Mouse (Mus musculus): Measurements from ENCODE around the gene 2310050C09Rik. TPM values are rescaled to one million over a fixed set of nuclear protein-coding genes. Genes with fewer than 3 reads are reported as not detected.

Gene 2310050C09Rik
- not detected in 2 replicates for total RNA-seq (2015; ENCODE audit: low replicate concordance)
- not detected in 2 replicates for total RNA-seq (2017; ENCODE audit: low replicate concordance)

DNA sequence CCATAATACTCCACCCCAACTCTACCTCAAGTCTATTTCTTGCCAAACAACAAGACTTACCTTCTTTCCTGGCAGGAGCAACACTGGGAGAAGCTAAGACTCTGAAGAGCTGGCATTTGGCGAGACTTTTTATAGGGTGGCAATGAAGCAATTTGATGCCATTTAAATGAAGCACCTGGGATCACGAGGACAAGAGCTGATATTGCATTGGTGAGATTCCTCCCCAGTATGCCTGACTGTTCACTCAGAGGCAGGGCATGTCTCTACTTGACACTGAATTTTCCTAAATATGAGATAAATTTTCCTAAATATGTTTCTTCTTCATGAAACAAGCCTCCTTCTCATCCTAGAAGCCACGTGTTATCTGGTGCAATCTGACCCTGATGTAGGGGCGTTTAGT, at the start of gene 2310050C09Rik:
2310050C09Rik (minus strand) TSS at position 101 of the 400 bp plus-strand sequence.
- ATAC-seq (replicated peaks; ENCODE audit: low FRiP score, poor library complexity, severe bottlenecking), result no peak

- no peak for ATAC-seq (replicated peaks; ENCODE audit: low FRiP score, poor library complexity, severe bottlenecking)
Observed at GRCm38 (mm10) chr3:92907571-92907970, 37.6 kb upstream of the 2310050C09Rik start.

GRCm38 (mm10) chr3:92905182-92905581, 35.2 kb upstream of the 2310050C09Rik start:
- no peak for ATAC-seq (replicated peaks; ENCODE audit: low FRiP score, poor library complexity, severe bottlenecking)

DNA sequence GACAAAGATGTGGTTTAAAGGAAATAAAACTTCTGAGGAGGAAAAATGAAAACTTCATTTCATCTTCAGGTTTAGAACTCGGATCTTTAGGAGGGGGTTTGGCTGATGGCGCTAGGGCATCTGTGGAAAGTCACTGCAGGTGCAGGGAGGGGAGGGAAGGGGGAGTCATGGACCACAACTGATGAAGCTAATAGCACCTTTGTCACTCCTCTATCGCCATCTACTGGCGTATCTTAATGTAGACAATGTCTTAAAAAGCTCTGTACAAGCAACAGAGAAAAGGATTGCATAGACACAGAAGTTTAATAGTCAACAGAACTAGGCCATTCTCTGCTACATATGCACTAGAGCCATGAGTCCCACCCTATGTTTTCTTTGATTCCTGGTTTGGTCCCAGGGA, 33.6 kb upstream of the 2310050C09Rik start:
- no peak for ATAC-seq (replicated peaks; ENCODE audit: low FRiP score, poor library complexity, severe bottlenecking)

DNA sequence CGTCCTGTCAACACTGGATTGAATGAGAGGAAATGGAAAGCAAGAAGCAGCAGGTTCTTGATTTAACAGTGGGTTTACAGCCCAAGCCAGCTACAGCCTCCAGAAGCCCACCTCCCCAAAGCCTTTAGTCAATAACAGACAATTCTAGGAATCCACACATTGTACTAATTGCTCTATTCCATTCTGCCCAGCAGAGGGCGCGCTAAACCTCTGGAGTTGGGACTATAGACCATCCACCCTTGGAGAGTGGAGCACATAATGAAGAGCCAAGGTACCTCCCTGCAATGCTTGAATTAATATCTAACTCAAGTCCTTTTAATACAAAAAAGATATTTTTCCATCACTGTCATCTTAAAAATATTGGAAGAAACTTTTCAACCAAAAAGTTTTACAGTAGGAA, 33.0 kb upstream of the 2310050C09Rik start:
- no peak for ATAC-seq (replicated peaks; ENCODE audit: low FRiP score, poor library complexity, severe bottlenecking)

- no peak for ATAC-seq (replicated peaks; ENCODE audit: low FRiP score, poor library complexity, severe bottlenecking)
Observed at GRCm38 (mm10) chr3:92894489-92894888, 24.5 kb upstream of the 2310050C09Rik start.

- no peak for ATAC-seq (replicated peaks; ENCODE audit: low FRiP score, poor library complexity, severe bottlenecking)
Observed at GRCm38 (mm10) chr3:92894063-92894462, 24.0 kb upstream of the 2310050C09Rik start.

DNA sequence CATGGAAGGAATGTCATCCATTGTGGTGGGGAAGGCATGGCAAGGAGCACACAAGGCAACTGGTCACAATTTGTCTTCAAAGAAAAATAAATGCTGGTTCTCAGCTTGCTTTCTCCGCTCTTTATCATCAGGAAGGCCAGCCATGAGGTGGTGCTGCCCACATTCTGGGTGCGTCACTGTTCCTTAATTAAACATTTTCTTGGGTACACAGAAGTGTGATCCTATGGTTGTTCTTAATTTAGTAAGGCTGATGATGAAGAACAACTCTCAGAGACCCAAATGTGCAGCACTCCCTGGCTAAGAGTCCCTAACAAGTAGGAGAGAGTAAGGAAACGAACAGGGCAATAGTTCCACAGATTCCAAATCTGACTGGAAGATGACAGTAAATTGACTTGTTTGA, 4.2 kb upstream of the 2310050C09Rik start:
- no peak for ATAC-seq (replicated peaks; ENCODE audit: low FRiP score, poor library complexity, severe bottlenecking)

DNA sequence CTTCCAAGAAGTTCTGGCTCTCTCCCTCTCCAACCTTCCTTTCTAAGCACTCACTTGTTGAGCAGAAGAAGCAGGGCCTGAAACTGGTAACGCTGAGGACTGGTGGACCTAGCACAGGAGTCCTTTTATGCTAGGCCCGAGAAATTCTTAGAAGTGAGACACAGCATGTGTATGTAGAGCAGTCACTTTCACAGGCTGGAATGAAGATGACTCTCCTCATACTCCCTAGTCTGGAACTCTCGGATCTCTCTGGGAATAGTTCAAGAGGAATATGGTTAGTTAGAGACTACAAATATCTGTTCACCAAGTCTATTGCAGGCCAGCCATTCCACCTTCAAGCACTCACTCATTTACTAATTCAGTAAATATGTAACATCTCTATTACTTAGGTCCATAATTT, 18.8 kb downstream of the 2310050C09Rik start, which contains the start of gene Lce1l:
Lce1l (minus strand) TSS at position 101 of the 400 bp plus-strand sequence.
- no peak for ATAC-seq (replicated peaks; ENCODE audit: low FRiP score, poor library complexity, severe bottlenecking)

DNA sequence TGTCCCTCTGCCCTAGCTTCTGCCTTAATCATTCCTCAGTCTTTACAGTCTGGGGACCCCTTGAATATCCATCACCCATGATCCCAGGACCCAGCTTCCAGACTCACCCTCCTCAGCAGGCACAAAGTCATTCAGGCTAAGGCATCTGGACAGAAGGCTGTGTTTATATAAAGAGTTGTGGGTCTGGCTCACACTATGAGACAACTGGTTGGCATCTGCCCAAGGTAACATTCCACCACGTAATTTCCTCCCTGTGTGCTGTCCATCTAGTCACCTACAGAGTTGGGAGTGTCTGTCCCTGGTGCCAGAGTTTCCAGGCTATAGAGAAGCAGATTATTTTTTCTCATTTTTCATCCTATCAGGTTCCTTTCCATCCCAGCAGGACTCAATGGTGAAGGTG, 42.9 kb downstream of the 2310050C09Rik start, which contains the start of gene Kprp:
Kprp (minus strand) TSS at position 140 of the 400 bp plus-strand sequence.
- no peak for ATAC-seq (replicated peaks; ENCODE audit: low FRiP score, poor library complexity, severe bottlenecking)

GRCm38 (mm10) chr3:92825808-92826207, 44.2 kb downstream of the 2310050C09Rik start:
- no peak for ATAC-seq (replicated peaks; ENCODE audit: low FRiP score, poor library complexity, severe bottlenecking)

Other genes with a start within 250 kb of the 2310050C09Rik start
- gene Lce6a, start 248.6 kb downstream of the 2310050C09Rik start, total RNA-seq (2015; ENCODE audit: low replicate concordance), result not detected in 2 replicates
- gene Lce6a, start 248.6 kb downstream of the 2310050C09Rik start, total RNA-seq (2017; ENCODE audit: low replicate concordance), result not detected in 2 replicates
- gene Lce1a1, start 221.9 kb downstream of the 2310050C09Rik start, total RNA-seq (2015; ENCODE audit: low replicate concordance), result not detected in 2 replicates
- not detected in 2 replicates for gene Lce1a1, start 221.9 kb downstream of the 2310050C09Rik start, total RNA-seq (2017; ENCODE audit: low replicate concordance)
- not detected in 2 replicates for gene Lce1b, start 213.3 kb downstream of the 2310050C09Rik start, total RNA-seq (2015; ENCODE audit: low replicate concordance)
- gene Lce1b, start 213.3 kb downstream of the 2310050C09Rik start, total RNA-seq (2017; ENCODE audit: low replicate concordance), result not detected in 2 replicates
- gene Lce1a2, start 199.9 kb downstream of the 2310050C09Rik start, total RNA-seq (2015; ENCODE audit: low replicate concordance), result not detected in 2 replicates
- gene Lce1a2, start 199.9 kb downstream of the 2310050C09Rik start, total RNA-seq (2017; ENCODE audit: low replicate concordance), result not detected in 2 replicates
- gene Lce1c, start 191.0 kb downstream of the 2310050C09Rik start, total RNA-seq (2015; ENCODE audit: low replicate concordance), result not detected in 2 replicates
- not detected in 2 replicates for gene Lce1c, start 191.0 kb downstream of the 2310050C09Rik start, total RNA-seq (2017; ENCODE audit: low replicate concordance)
- gene Lce1d, start 183.0 kb downstream of the 2310050C09Rik start, total RNA-seq (2015; ENCODE audit: low replicate concordance), result not detected in 2 replicates
- gene Lce1d, start 183.0 kb downstream of the 2310050C09Rik start, total RNA-seq (2017; ENCODE audit: low replicate concordance), result not detected in 2 replicates
- not detected in 2 replicates for gene Lce1e, start 161.1 kb downstream of the 2310050C09Rik start, total RNA-seq (2015; ENCODE audit: low replicate concordance)
- gene Lce1e, start 161.1 kb downstream of the 2310050C09Rik start, total RNA-seq (2017; ENCODE audit: low replicate concordance), result not detected in 2 replicates
- not detected in 2 replicates for gene Lce1f, start 149.9 kb downstream of the 2310050C09Rik start, total RNA-seq (2015; ENCODE audit: low replicate concordance)
- gene Lce1f, start 149.9 kb downstream of the 2310050C09Rik start, total RNA-seq (2017; ENCODE audit: low replicate concordance), result not detected in 2 replicates
- not detected in 2 replicates for gene Gm38119, start 131.1 kb downstream of the 2310050C09Rik start, total RNA-seq (2015; ENCODE audit: low replicate concordance)
- not detected in 2 replicates for gene Gm38119, start 131.1 kb downstream of the 2310050C09Rik start, total RNA-seq (2017; ENCODE audit: low replicate concordance)
- gene Lce1g, start 117.9 kb downstream of the 2310050C09Rik start, total RNA-seq (2015; ENCODE audit: low replicate concordance), result not detected in 2 replicates
- not detected in 2 replicates for gene Lce1g, start 117.9 kb downstream of the 2310050C09Rik start, total RNA-seq (2017; ENCODE audit: low replicate concordance)
- gene Lce1h, start 105.2 kb downstream of the 2310050C09Rik start, total RNA-seq (2015; ENCODE audit: low replicate concordance), result not detected in 2 replicates
- gene Lce1h, start 105.2 kb downstream of the 2310050C09Rik start, total RNA-seq (2017; ENCODE audit: low replicate concordance), result not detected in 2 replicates
- gene Lce1i, start 91.3 kb downstream of the 2310050C09Rik start, total RNA-seq (2015; ENCODE audit: low replicate concordance), result not detected in 2 replicates
- gene Lce1i, start 91.3 kb downstream of the 2310050C09Rik start, total RNA-seq (2017; ENCODE audit: low replicate concordance), result not detected in 2 replicates
- gene Lce1j, start 79.7 kb downstream of the 2310050C09Rik start, total RNA-seq (2015; ENCODE audit: low replicate concordance), result not detected in 2 replicates
- not detected in 2 replicates for gene Lce1j, start 79.7 kb downstream of the 2310050C09Rik start, total RNA-seq (2017; ENCODE audit: low replicate concordance)
- not detected in 2 replicates for gene Lce1k, start 62.3 kb downstream of the 2310050C09Rik start, total RNA-seq (2015; ENCODE audit: low replicate concordance)
- gene Lce1k, start 62.3 kb downstream of the 2310050C09Rik start, total RNA-seq (2017; ENCODE audit: low replicate concordance), result not detected in 2 replicates
- not detected in 2 replicates for gene Kprp, start 43.0 kb downstream of the 2310050C09Rik start, total RNA-seq (2015; ENCODE audit: low replicate concordance)
- not detected in 2 replicates for gene Kprp, start 43.0 kb downstream of the 2310050C09Rik start, total RNA-seq (2017; ENCODE audit: low replicate concordance)
- not detected in 2 replicates for gene Lce1l, start 18.9 kb downstream of the 2310050C09Rik start, total RNA-seq (2015; ENCODE audit: low replicate concordance)
- not detected in 2 replicates for gene Lce1l, start 18.9 kb downstream of the 2310050C09Rik start, total RNA-seq (2017; ENCODE audit: low replicate concordance)
- not detected in 2 replicates for gene Lce3a, start 56.0 kb upstream of the 2310050C09Rik start, total RNA-seq (2015; ENCODE audit: low replicate concordance)
- gene Lce3a, start 56.0 kb upstream of the 2310050C09Rik start, total RNA-seq (2017; ENCODE audit: low replicate concordance), result not detected in 2 replicates
- gene Lce3b, start 62.8 kb upstream of the 2310050C09Rik start, total RNA-seq (2015; ENCODE audit: low replicate concordance), result not detected in 2 replicates
- not detected in 2 replicates for gene Lce3b, start 62.8 kb upstream of the 2310050C09Rik start, total RNA-seq (2017; ENCODE audit: low replicate concordance)
- gene Lce3c, start 74.3 kb upstream of the 2310050C09Rik start, total RNA-seq (2015; ENCODE audit: low replicate concordance), result not detected in 2 replicates
- not detected in 2 replicates for gene Lce3c, start 74.3 kb upstream of the 2310050C09Rik start, total RNA-seq (2017; ENCODE audit: low replicate concordance)
- not detected in 2 replicates for gene Lce3d, start 87.2 kb upstream of the 2310050C09Rik start, total RNA-seq (2015; ENCODE audit: low replicate concordance)
- not detected in 2 replicates for gene Lce3d, start 87.2 kb upstream of the 2310050C09Rik start, total RNA-seq (2017; ENCODE audit: low replicate concordance)
- gene Lce3e, start 96.8 kb upstream of the 2310050C09Rik start, total RNA-seq (2015; ENCODE audit: low replicate concordance), result not detected in 2 replicates
- gene Lce3e, start 96.8 kb upstream of the 2310050C09Rik start, total RNA-seq (2017; ENCODE audit: low replicate concordance), result not detected in 2 replicates
- not detected in 2 replicates for gene Lce3f, start 122.0 kb upstream of the 2310050C09Rik start, total RNA-seq (2015; ENCODE audit: low replicate concordance)
- not detected in 2 replicates for gene Lce3f, start 122.0 kb upstream of the 2310050C09Rik start, total RNA-seq (2017; ENCODE audit: low replicate concordance)
- gene Crct1, start 145.5 kb upstream of the 2310050C09Rik start, total RNA-seq (2015; ENCODE audit: low replicate concordance), result not detected in 2 replicates
- gene Crct1, start 145.5 kb upstream of the 2310050C09Rik start, total RNA-seq (2017; ENCODE audit: low replicate concordance), result not detected in 2 replicates
- gene Lce1m, start 148.8 kb upstream of the 2310050C09Rik start, total RNA-seq (2015; ENCODE audit: low replicate concordance), result not detected in 2 replicates
- gene Lce1m, start 148.8 kb upstream of the 2310050C09Rik start, total RNA-seq (2017; ENCODE audit: low replicate concordance), result not detected in 2 replicates
- gene Gm4858, start 198.6 kb upstream of the 2310050C09Rik start, total RNA-seq (2015; ENCODE audit: low replicate concordance), result not detected in 2 replicates
- not detected in 2 replicates for gene Gm4858, start 198.6 kb upstream of the 2310050C09Rik start, total RNA-seq (2017; ENCODE audit: low replicate concordance)